Comparison of ENCODE assay signal across 9 mouse cellular contexts in genomic region chr1:191075199-191075883, GRCm38 (mm10). TPM values are rescaled to one million over a fixed set of nuclear protein-coding genes. Genes with fewer than 3 reads are reported as not detected.
DNase-seq lines count a peak whose midpoint lies in the region; ATAC-seq lines count a peak whose summit lies in the region.
"Had no signal": no experiment of that assay in that cellular context is flagged by ENCODE, and none has a peak within 500 bp of the region (broad histone marks: within the 10 kb centered on the region; RNA-seq: fewer than 3 reads in every experiment).

No protein-coding gene starts in this region.

- H3K4me3 ChIP-seq in hindbrain, embryonic 14.5 days (replicated peaks; ENCODE audit: low read length): no peak overlapping the region
- no peak overlapping the region for H3K4me3 ChIP-seq in hindbrain, embryonic 16.5 days (ENCODE audit: low read length)
- H3K4me3 ChIP-seq in heart, embryonic 16.5 days (ENCODE audit: low read length): no peak overlapping the region
- H3K4me3 ChIP-seq: neural tube, embryonic 12.5 days had no signal

- no peaks in the 10 kb centered on the region for H3K27me3 ChIP-seq in hindbrain, embryonic 14.5 days (ENCODE audit: control insufficient read depth, insufficient read depth, low read length)
- no peaks in the 10 kb centered on the region for H3K27me3 ChIP-seq in hindbrain, embryonic 16.5 days (replicated peaks; ENCODE audit: control insufficient read depth, insufficient read depth, low read length)
- no peaks in the 10 kb centered on the region for H3K27me3 ChIP-seq in heart, embryonic 16.5 days (ENCODE audit: control insufficient read depth, insufficient read depth, low read length)
- H3K27me3 ChIP-seq: neural tube, embryonic 12.5 days had no signal

- H3K36me3 ChIP-seq in hindbrain, embryonic 14.5 days (replicated peaks; ENCODE audit: control insufficient read depth, insufficient read depth): peaks cover 3% of the 10 kb centered on the region
- no peaks in the 10 kb centered on the region for H3K36me3 ChIP-seq in hindbrain, embryonic 16.5 days (ENCODE audit: control insufficient read depth, insufficient read depth, low read length)
- peaks cover 42% of the 10 kb centered on the region for H3K36me3 ChIP-seq in heart, embryonic 16.5 days (ENCODE audit: control insufficient read depth, insufficient read depth)

- no peak overlapping the region for H3K9ac ChIP-seq in hindbrain, embryonic 14.5 days
- no peak overlapping the region for H3K9ac ChIP-seq in hindbrain, embryonic 16.5 days (ENCODE audit: low read depth, low read length)
- H3K9ac ChIP-seq in heart, embryonic 16.5 days (ENCODE audit: low read length): 0 out of 2 replicates have a peak overlapping the region, but pooled peaks have one; percentile 29
- H3K9ac ChIP-seq: neural tube, embryonic 12.5 days had no signal

- no peak overlapping the region for H3K4me2 ChIP-seq in hindbrain, embryonic 14.5 days (replicated peaks)
- H3K4me2 ChIP-seq in hindbrain, embryonic 16.5 days (ENCODE audit: low read length): no peak overlapping the region
- H3K4me2 ChIP-seq in heart, embryonic 16.5 days (ENCODE audit: low read depth, low read length): peak overlapping the region; percentile 18; the same call in 1 of the 2 replicates
- H3K4me2 ChIP-seq: neural tube, embryonic 12.5 days had no signal

- ATAC-seq in hindbrain, embryonic 14.5 days (ENCODE audit: low FRiP score): no peak
- ATAC-seq in hindbrain, embryonic 16.5 days: no peak
- ATAC-seq in heart, embryonic 16.5 days (replicated peaks; ENCODE audit: extremely low read depth, insufficient read depth, low FRiP score): peak; percentile 58
- ATAC-seq in megakaryocyte progenitor cell, adult 5-6 weeks (replicated peaks; ENCODE audit: poor library complexity): peak; percentile 56

- H3K4me1 ChIP-seq in hindbrain, embryonic 14.5 days (replicated peaks; ENCODE audit: control insufficient read depth, insufficient read depth, low read length): no peaks in the 10 kb centered on the region
- H3K4me1 ChIP-seq in hindbrain, embryonic 16.5 days (ENCODE audit: control insufficient read depth, insufficient read depth, low read depth, low read length): no peaks in the 10 kb centered on the region
- H3K4me1 ChIP-seq in heart, embryonic 16.5 days (ENCODE audit: control insufficient read depth, insufficient read depth, low read length): no peaks in the 10 kb centered on the region
- H3K4me1 ChIP-seq: neural tube, embryonic 12.5 days had no signal

- peak; percentile 80 for DNase-seq in hindbrain, embryonic 14.5 days (ENCODE audit: low spot score)
- DNase-seq in Muller cell, postnatal 12 days (ENCODE audit: inconsistent ontology term): peak; percentile 62
- DNase-seq in cerebellum, postnatal 36 days: peak; percentile 55 to 59
- peak; percentile 48 to 72 for DNase-seq in layer of hippocampus, postnatal 10 days (ENCODE audit: low spot score in 2 of 2)
- DNase-seq in spleen, postnatal 4 days (ENCODE audit: low spot score in 2 of 2): no peak

- no peaks in the 10 kb centered on the region for H3K9me3 ChIP-seq in hindbrain, embryonic 14.5 days (ENCODE audit: control insufficient read depth, low read length)
- no peaks in the 10 kb centered on the region for H3K9me3 ChIP-seq in hindbrain, embryonic 16.5 days (ENCODE audit: control insufficient read depth, low read length)
- no peaks in the 10 kb centered on the region for H3K9me3 ChIP-seq in heart, embryonic 16.5 days (replicated peaks; ENCODE audit: control insufficient read depth, low read length)
- H3K9me3 ChIP-seq: neural tube, embryonic 12.5 days had no signal

- no peak overlapping the region for H3K27ac ChIP-seq in hindbrain, embryonic 14.5 days
- no peak overlapping the region for H3K27ac ChIP-seq in hindbrain, embryonic 16.5 days (ENCODE audit: low read depth, low read length)
- peak overlapping the region; percentile 69 for H3K27ac ChIP-seq in heart, embryonic 16.5 days (ENCODE audit: low read length)
- H3K27ac ChIP-seq: neural tube, embryonic 12.5 days had no signal

- WGBS in hindbrain, embryonic 14.5 days: 66% methylated on average over 10 of the region's 10 CpGs
- 66% methylated on average over 10 of the region's 10 CpGs for WGBS in hindbrain, embryonic 16.5 days
- WGBS in heart, embryonic 16.5 days: 45% methylated on average over 10 of the region's 10 CpGs

RNA-seq across cellular contexts. Expression of gene Nsl1, which starts 12.5 kb away (rescaled TPM):
- polyA plus RNA-seq in hindbrain, embryonic 14.5 days (2014; fragmentation: Nextera tagmentation; extraction: Ambion mirVana): 3.6 and 5.0 TPM in 2 replicates
- polyA plus RNA-seq in hindbrain, embryonic 16.5 days (2015; fragmentation: Nextera tagmentation; extraction: Ambion mirVana): 3.6 and 3.9 TPM in 2 replicates
- polyA plus RNA-seq in heart, embryonic 16.5 days (2015; fragmentation: Nextera tagmentation; extraction: Ambion mirVana): 12.0 and 15.4 TPM in 2 replicates
- 1 to 10 TPM; 1.6 to 2.2 TPM for total RNA-seq in layer of hippocampus, postnatal 10 days (2021)
- 9.8 and 9.9 TPM in 2 replicates for total RNA-seq in megakaryocyte progenitor cell, adult 5-6 weeks (2015)
- total RNA-seq in megakaryocyte progenitor cell, adult 5-6 weeks (2017): 16.0 and 23.1 TPM in 2 replicates

RNA-seq across cellular contexts. Expression of gene Tatdn3, which starts 12.6 kb away (rescaled TPM):
- polyA plus RNA-seq in hindbrain, embryonic 14.5 days (2014; fragmentation: Nextera tagmentation; extraction: Ambion mirVana): 13.1 and 14.9 TPM in 2 replicates
- 16.2 and 16.9 TPM in 2 replicates for polyA plus RNA-seq in hindbrain, embryonic 16.5 days (2015; fragmentation: Nextera tagmentation; extraction: Ambion mirVana)
- polyA plus RNA-seq in heart, embryonic 16.5 days (2015; fragmentation: Nextera tagmentation; extraction: Ambion mirVana): 17.9 and 20.3 TPM in 2 replicates
- total RNA-seq in layer of hippocampus, postnatal 10 days (2021): 10 to 100 TPM; 27.5 to 35.0 TPM
- 12.9 and 19.3 TPM in 2 replicates for total RNA-seq in megakaryocyte progenitor cell, adult 5-6 weeks (2015)
- 18.0 and 19.5 TPM in 2 replicates for total RNA-seq in megakaryocyte progenitor cell, adult 5-6 weeks (2017)

RNA-seq across cellular contexts. Expression of gene Batf3, which starts 22.3 kb away (rescaled TPM):
- polyA plus RNA-seq in hindbrain, embryonic 14.5 days (2014; fragmentation: Nextera tagmentation; extraction: Ambion mirVana): 1.5 and 2.2 TPM in 2 replicates
- polyA plus RNA-seq in hindbrain, embryonic 16.5 days (2015; fragmentation: Nextera tagmentation; extraction: Ambion mirVana): 2.5 and 3.9 TPM in 2 replicates
- 2.2 and 2.8 TPM in 2 replicates for polyA plus RNA-seq in heart, embryonic 16.5 days (2015; fragmentation: Nextera tagmentation; extraction: Ambion mirVana)
- total RNA-seq in layer of hippocampus, postnatal 10 days (2021): 1 to 10 TPM in 1 of 2 experiments, under 1 TPM in 1; 0.74 to 1.4 TPM
- total RNA-seq in megakaryocyte progenitor cell, adult 5-6 weeks (2015): 1.0 and 1.9 TPM in 2 replicates
- 1.3 TPM in 1 of 2 replicates, not detected in the other for total RNA-seq in megakaryocyte progenitor cell, adult 5-6 weeks (2017)

RNA-seq across cellular contexts. Expression of gene Spata45, which starts 38.9 kb away (rescaled TPM):
- not detected in 2 replicates for polyA plus RNA-seq in hindbrain, embryonic 14.5 days (2014; fragmentation: Nextera tagmentation; extraction: Ambion mirVana)
- polyA plus RNA-seq in hindbrain, embryonic 16.5 days (2015; fragmentation: Nextera tagmentation; extraction: Ambion mirVana): not detected in 2 replicates
- polyA plus RNA-seq in heart, embryonic 16.5 days (2015; fragmentation: Nextera tagmentation; extraction: Ambion mirVana): not detected in 2 replicates
- total RNA-seq in layer of hippocampus, postnatal 10 days (2021): not detected
- not detected in 2 replicates for total RNA-seq in megakaryocyte progenitor cell, adult 5-6 weeks (2015)
- total RNA-seq in megakaryocyte progenitor cell, adult 5-6 weeks (2017): not detected in 2 replicates

RNA-seq across cellular contexts. Expression of gene Flvcr1, which starts 49.4 kb away (rescaled TPM):
- polyA plus RNA-seq in hindbrain, embryonic 14.5 days (2014; fragmentation: Nextera tagmentation; extraction: Ambion mirVana): 10.3 and 11.6 TPM in 2 replicates
- polyA plus RNA-seq in hindbrain, embryonic 16.5 days (2015; fragmentation: Nextera tagmentation; extraction: Ambion mirVana): 8.5 and 8.6 TPM in 2 replicates
- polyA plus RNA-seq in heart, embryonic 16.5 days (2015; fragmentation: Nextera tagmentation; extraction: Ambion mirVana): 3.3 TPM in 2 replicates
- total RNA-seq in layer of hippocampus, postnatal 10 days (2021): 10 to 100 TPM; 20.1 to 26.2 TPM
- total RNA-seq in megakaryocyte progenitor cell, adult 5-6 weeks (2015): 29.9 and 30.6 TPM in 2 replicates
- total RNA-seq in megakaryocyte progenitor cell, adult 5-6 weeks (2017): 21.7 and 24.9 TPM in 2 replicates

Comparison
In these comparisons a context has a peak if more than half of its experiments do, and no peak if none do; other contexts are left out.
1. ATAC-seq: peak in heart, embryonic 16.5 days (single experiment) and megakaryocyte progenitor cell, adult 5-6 weeks (single experiment); none in hindbrain, embryonic 14.5 days (single experiment) and hindbrain, embryonic 16.5 days (single experiment).
2. DNase-seq: peak in hindbrain, embryonic 14.5 days (single experiment), Muller cell, postnatal 12 days (single experiment), cerebellum, postnatal 36 days (2 of 2) and layer of hippocampus, postnatal 10 days (2 of 2); none in spleen, postnatal 4 days (0 of 2).